Mouse (Mus musculus) erythroblast, embryonic 14.5 days (primary cell): Measurements from ENCODE around the gene Krt15. TPM values are rescaled to one million over a fixed set of nuclear protein-coding genes. Genes with fewer than 3 reads are reported as not detected.

ENCODE experiments used
- H3K27me3 ChIP-seq: 2 replicates; pipeline ENCODE4 v1.6.1; 2012; ENCODE audit warnings: inconsistent platforms; ENCODE audit not compliant: control insufficient read depth
- H3K36me3 ChIP-seq: 2 replicates; pipeline ENCODE4 v1.6.1; 2012; ENCODE audit warnings: mild to moderate bottlenecking, inconsistent platforms; ENCODE audit not compliant: control insufficient read depth
- H3K4me1 ChIP-seq: 2 replicates; pipeline ENCODE4 v1.6.1; 2012; ENCODE audit warnings: inconsistent platforms; ENCODE audit not compliant: control insufficient read depth
- H3K4me3 ChIP-seq: replicated peaks from 2 replicates; pipeline ENCODE3; 2012; ENCODE audit warnings: moderate library complexity, mild to moderate bottlenecking, inconsistent platforms
- H3K9me3 ChIP-seq: 2 replicates; pipeline ENCODE4 v1.6.1; 2012; ENCODE audit warnings: low read length, inconsistent platforms, mixed read lengths; ENCODE audit not compliant: control insufficient read depth
- GATA1 ChIP-seq: IDR thresholded peaks from 2 replicates; pipeline ENCODE4 v1.6.1; 2012; ENCODE audit warnings: low read length, inconsistent platforms, mixed read lengths
- TAL1 ChIP-seq: IDR thresholded peaks from 3 replicates; pipeline ENCODE4 v1.6.1; 2012; ENCODE audit warnings: low read length, inconsistent platforms, mixed read lengths
- polyA plus RNA-seq: library from polyadenylated mRNA; stranded (reverse); fragments of >175 nt; gene quantifications from 2 replicates; pipeline ENCODE4 v1.2.3, GENCODE M21; 2012

Krt15 gene
- polyA plus RNA-seq, 1 experiment = 0.29 TPM

DNA sequence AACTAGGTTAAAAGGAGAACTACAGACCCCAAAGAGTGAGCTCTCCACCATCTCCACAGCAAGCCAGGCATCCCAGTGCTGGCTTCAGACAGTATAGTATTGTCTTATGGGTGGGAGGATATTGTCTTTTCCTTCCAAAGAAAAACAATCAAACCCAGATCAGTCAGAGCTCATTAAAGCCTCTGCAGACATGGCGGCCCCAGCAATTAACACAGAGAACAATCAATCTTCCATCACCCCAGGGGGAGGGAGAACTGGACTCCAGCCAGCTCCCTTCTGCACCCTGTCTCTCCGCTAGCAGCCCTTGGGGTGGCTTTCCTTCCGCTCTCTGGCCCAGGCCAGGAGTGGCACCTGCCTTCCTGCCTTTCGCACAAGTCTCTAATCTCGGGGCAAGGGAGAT is 2.0 kb upstream of the Krt15 start:
- Histone ChIP-seq H3K4me3 (no peak overlapping the region), H3K36me3 (no peaks in the 10 kb centered on the region), H3K4me1 (peaks cover 12% of the 10 kb centered on the region), H3K9me3 (no peaks in the 10 kb centered on the region), H3K27me3 (no peaks in the 10 kb centered on the region)
- no peak for TF ChIP-seq TAL1
- TF ChIP-seq GATA1 = no peak

DNA sequence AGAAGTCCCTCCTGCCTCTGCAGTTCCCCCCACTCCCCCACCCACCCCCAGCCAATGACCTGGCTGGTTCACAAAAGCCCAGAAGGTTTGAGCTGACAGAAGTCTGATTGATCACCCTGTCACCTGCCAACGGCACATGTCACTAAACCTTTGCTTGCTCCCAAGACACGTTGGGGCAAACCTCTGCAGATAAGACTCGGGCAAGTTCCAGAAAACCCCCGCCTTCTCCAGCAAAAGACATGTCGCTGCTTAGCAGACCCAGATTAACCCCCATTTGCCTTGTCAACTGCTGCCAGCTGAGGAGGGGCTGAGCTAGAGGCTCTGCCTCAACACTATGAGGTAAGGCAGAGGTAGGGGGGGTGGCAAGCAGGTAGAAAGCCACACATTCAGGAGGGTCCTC is 831 bp upstream of the Krt15 start:
- Histone ChIP-seq H3K9me3 (no peaks in the 10 kb centered on the region), H3K4me1 (peaks cover 17% of the 10 kb centered on the region), H3K4me3 (no peak overlapping the region), H3K27me3 (no peaks in the 10 kb centered on the region), H3K36me3 (no peaks in the 10 kb centered on the region)
- TF ChIP-seq TAL1 (no peak), GATA1 (no peak)

DNA sequence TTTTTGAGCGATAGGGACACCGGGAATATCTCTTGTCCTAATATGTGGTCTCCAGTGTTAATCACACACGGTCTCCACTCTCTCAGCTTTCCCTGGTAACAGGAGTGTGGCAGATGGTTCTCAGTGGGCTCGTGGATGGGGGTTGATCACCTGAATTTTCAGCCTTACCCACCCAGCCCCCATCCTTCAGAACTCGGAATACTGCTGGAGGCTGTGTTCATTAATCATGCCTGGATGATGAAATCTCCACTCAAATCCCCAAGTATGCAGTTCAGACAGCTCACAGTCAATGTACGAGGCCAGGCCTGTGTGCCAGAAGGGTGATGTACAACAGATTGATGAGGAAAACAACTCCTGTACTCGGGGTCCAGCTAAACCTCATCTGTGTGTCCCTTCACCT is 10.8 kb downstream of the Krt15 start:
- H3K4me1 ChIP-seq = peaks cover 21% of the 10 kb centered on the region
- no peaks in the 10 kb centered on the region for H3K36me3 ChIP-seq
- no peak overlapping the region for H3K4me3 ChIP-seq
- no peaks in the 10 kb centered on the region for H3K9me3 ChIP-seq
- TF ChIP-seq TAL1 (no peak), GATA1 (no peak)
- H3K27me3 ChIP-seq = no peaks in the 10 kb centered on the region

DNA sequence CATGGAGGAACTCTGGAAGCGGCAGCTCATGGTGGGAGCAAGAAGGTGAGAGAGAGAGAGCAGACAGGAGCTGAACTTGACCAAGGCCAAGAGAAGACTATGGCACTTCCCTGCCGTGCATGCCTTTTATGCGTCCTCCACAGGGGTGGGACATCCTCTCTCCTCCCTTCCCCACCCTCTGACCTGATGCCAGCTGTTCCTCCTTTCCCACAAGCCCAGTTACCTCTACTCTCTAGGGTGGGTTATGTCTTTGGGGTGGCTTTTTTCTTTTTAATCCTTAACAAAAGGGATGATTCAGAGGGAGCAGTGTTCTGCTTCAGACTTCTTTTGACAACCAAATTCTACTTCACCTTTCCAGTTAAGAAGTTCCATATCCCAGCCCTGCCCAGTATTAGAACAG is 14.3 kb downstream of the Krt15 start, which contains the start of gene Krt13:
Gene Krt13, minus strand, starts transcription at position 101 of the 400 bp plus-strand sequence.
- Histone ChIP-seq H3K36me3 (no peaks in the 10 kb centered on the region), H3K4me3 (no peak within 1 kb of the TSS), H3K27me3 (no peaks in the 10 kb centered on the region), H3K4me1 (peaks cover 9% of the 10 kb centered on the region), H3K9me3 (no peaks in the 10 kb centered on the region)
- TF ChIP-seq GATA1 = no peak
- no peak for TF ChIP-seq TAL1

DNA sequence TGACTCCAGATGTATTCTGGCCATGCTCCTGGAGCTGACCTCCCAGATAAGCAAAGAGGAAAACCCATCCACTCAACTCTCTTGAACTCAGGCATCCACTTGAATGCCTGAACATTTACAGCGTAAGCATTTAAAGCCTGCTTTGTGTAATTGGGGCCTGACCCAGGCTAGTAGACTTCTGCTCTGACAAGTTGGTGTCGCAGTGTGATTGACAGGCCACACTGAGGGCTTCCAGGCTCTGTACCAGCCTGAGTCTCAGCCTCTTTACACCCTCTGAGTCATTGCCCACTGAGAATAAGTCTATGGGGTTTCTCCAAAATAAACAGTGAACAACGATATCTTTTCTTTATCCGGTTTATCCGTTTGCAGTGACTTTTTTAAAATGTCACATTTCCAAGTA is 15.4 kb downstream of the Krt15 start:
- Histone ChIP-seq H3K4me3 (no peak overlapping the region), H3K9me3 (no peaks in the 10 kb centered on the region), H3K4me1 (peaks cover 4% of the 10 kb centered on the region), H3K36me3 (no peaks in the 10 kb centered on the region), H3K27me3 (no peaks in the 10 kb centered on the region)
- TF ChIP-seq GATA1 (no peak), TAL1 (no peak)

DNA sequence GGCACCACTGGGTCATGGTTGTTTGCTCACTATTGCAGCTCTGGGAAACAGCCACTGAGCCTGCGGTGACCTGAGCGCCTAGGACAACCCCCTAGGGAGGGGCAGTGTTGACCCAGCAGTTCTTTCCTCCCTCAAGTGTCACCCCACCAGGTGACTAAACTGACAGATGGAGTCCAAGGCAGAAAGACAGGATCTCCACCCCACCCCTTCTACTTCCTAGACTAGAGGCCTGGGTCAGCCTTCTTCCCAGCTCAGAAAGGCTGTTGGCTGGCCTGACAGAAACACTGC is 22.0 kb downstream of the Krt15 start:
- Histone ChIP-seq H3K27me3 (no peaks in the 10 kb centered on the region), H3K4me3 (no peak overlapping the region), H3K4me1 (no peaks in the 10 kb centered on the region), H3K9me3 (no peaks in the 10 kb centered on the region), H3K36me3 (no peaks in the 10 kb centered on the region)
- TF ChIP-seq TAL1 = no peak
- TF ChIP-seq GATA1 = no peak

DNA sequence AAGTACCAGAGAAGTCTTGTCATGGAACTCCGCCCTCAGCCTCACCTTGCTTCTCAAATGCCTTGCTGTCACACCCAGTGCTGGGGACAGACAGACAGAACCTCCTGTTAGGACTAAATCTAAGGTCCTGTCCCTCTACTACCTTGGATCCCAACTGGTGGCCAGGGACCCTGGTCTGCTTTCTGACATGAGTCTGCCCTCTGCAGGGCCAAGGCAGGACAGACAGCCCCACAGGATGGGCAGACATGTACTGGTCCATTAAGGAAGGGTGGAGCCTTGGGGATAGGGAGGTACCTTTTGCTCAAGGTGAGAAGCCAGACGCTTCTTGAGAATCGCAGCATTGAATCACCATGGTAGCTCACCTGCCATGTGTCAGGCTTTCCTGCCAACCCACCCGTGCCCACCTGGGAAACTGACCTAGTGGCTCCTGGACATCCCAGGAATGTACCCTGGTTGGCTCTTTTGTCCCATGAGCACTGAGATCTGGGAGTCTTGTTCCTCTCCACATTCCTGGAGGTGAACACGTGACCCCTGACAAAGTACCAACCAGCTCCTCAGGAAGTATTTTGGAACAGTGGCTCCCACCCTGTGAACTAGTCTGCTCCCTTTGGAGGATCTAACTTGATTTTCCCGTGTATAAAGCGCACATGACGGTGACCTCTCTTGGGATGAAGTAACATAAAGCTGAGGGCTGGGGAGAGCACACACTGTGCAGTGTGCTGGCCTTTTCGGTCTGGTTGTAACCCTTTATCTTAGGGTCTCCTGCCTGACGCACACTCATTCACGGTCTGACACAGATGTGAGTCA is 22.6 kb downstream of the Krt15 start:
- TF ChIP-seq GATA1 (no peak), TAL1 (no peak)
- Histone ChIP-seq H3K27me3 (no peaks in the 10 kb centered on the region), H3K4me3 (no peak overlapping the region), H3K4me1 (no peaks in the 10 kb centered on the region), H3K36me3 (no peaks in the 10 kb centered on the region), H3K9me3 (no peaks in the 10 kb centered on the region)

DNA sequence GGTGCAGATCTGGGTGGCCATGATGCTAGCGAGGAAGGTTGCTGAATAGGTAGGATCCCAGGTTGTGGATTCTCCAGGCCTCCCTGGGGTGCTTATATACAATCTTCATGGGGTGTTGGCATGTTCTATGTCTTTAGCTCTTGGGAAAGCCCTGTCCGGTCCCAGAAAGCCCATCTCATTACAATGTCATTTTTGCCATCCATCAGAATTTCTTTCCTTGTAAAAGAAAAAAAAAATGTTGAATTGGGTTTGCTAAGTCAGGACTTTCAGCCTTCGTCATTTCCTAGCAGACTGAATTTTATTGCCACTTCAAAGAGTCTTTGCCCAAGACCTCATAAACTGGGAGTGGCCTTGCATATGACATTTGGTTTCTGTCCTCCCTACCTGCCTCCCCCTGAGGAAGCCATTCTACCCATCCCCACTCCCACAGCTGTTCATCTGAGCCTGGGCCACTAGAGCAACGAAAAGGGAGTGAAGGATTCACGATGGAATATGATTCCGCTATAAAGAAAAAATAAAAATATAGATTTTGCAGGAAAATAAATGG is 30.1 kb downstream of the Krt15 start, which contains the start of gene Krt36:
Gene Krt36, minus strand, starts transcription at position 51 of the 547 bp plus-strand sequence.
- TF ChIP-seq TAL1 = no peak
- no peak for TF ChIP-seq GATA1
- Histone ChIP-seq H3K36me3 (no peaks in the 10 kb centered on the region), H3K4me1 (no peaks in the 10 kb centered on the region), H3K9me3 (no peaks in the 10 kb centered on the region), H3K27me3 (no peaks in the 10 kb centered on the region), H3K4me3 (no peak within 1 kb of the TSS)

DNA sequence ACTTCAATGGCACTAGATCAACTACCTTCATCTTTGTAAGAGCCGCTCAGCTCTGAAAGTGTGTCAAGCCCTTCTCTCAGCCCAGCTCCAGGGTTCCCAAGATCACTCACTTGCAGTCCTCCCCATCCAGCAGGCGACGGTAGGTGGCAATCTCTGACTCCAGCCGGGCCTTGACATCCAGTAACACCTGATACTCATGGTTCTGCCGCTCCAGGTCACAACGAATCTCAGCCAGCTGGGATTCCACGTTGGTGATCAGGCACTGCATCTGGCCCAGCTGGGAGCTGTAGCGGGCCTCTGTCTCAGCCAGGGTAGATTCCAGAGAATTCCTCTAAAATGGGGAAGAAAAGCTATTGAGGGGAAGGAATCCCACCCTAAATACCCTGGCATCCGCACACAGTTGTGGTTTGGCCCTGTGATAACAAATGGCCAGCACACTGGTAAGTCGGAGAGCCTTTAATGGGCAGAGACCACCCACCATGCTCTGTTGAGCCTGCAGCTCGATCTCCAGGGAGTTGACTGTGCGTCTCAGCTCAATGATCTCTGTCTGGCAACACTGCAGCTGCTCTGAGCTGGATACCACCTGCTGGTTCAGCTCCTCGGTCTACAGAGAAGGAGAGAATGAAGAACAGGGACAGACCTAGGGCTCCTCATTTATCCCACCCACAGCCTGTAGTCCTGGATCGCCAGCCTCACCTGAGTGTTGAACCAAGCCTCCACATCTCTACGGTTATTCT is 32.9 kb downstream of the Krt15 start:
- no peaks in the 10 kb centered on the region for H3K4me1 ChIP-seq
- no peaks in the 10 kb centered on the region for H3K27me3 ChIP-seq
- TF ChIP-seq TAL1 = no peak
- TF ChIP-seq GATA1 = no peak
- H3K4me3 ChIP-seq = no peak overlapping the region
- no peaks in the 10 kb centered on the region for H3K36me3 ChIP-seq
- no peaks in the 10 kb centered on the region for H3K9me3 ChIP-seq
